ENCODE assay signal across 20 mouse cellular contexts in genomic region chr4:102603968-102604367, GRCm38 (mm10).
DNase-seq lines count a peak whose midpoint lies in the region; ATAC-seq and TF ChIP-seq lines count a peak whose summit lies in the region.
"Had no signal": no experiment of that assay in that cellular context is flagged by ENCODE, and none has a peak within 500 bp of the region (broad histone marks: within the 10 kb centered on the region; RNA-seq: fewer than 3 reads in every experiment).

No protein-coding gene starts in this region.

- H3K27ac ChIP-seq in stomach, embryonic 16.5 days (ENCODE audit: low read length) = no peak overlapping the region
- H3K27ac ChIP-seq in stomach, postnatal 0 days (replicated peaks) = no peak overlapping the region
- H3K27ac ChIP-seq in kidney, embryonic 15.5 days = peak overlapping the region; percentile 82; the same call in 1 of the 2 replicates
- H3K27ac ChIP-seq: forebrain, embryonic 15.5 days; heart, embryonic 13.5 days; limb, embryonic 12.5 days; liver, embryonic 13.5 days; midbrain, embryonic 10.5 days had no signal

- H3K4me1 ChIP-seq in stomach, embryonic 16.5 days (ENCODE audit: control insufficient read depth, insufficient read depth, low read length) = no peaks in the 10 kb centered on the region
- H3K4me1 ChIP-seq in stomach, postnatal 0 days (replicated peaks; ENCODE audit: control insufficient read depth, insufficient read depth) = no peaks in the 10 kb centered on the region
- no peaks in the 10 kb centered on the region for H3K4me1 ChIP-seq in kidney, embryonic 15.5 days
- H3K4me1 ChIP-seq: forebrain, embryonic 15.5 days; heart, embryonic 13.5 days; limb, embryonic 12.5 days; midbrain, embryonic 10.5 days had no signal

- H3K9ac ChIP-seq in stomach, embryonic 16.5 days (ENCODE audit: low read length) = no peak overlapping the region
- H3K9ac ChIP-seq in stomach, postnatal 0 days (ENCODE audit: low read length) = no peak overlapping the region
- no peak overlapping the region for H3K9ac ChIP-seq in kidney, embryonic 15.5 days
- H3K9ac ChIP-seq: forebrain, embryonic 15.5 days; heart, embryonic 13.5 days; limb, embryonic 12.5 days; liver, embryonic 13.5 days had no signal

- peak; percentile 25 for DNase-seq in kidney, adult 11 months
- no peak for DNase-seq in kidney, adult 18-20 months
- DNase-seq in stomach, postnatal 0 days (ENCODE audit: low spot score) = no peak
- DNase-seq in kidney, postnatal 4 days = peak; percentile 19 to 40
- DNase-seq in right cerebral cortex, postnatal 36 days (ENCODE audit: low spot score in 2 of 2) = no peak
- DNase-seq: adrenal gland, adult 2 months; cerebellum, postnatal 10 days; heart, postnatal 4 days; liver, embryonic 13.5 days; retina, postnatal 1 day; right cerebral cortex, postnatal 4 days; thymus, postnatal 14 days had no signal

- H3K9me3 ChIP-seq in stomach, embryonic 16.5 days (replicated peaks; ENCODE audit: control insufficient read depth, low read length) = no peaks in the 10 kb centered on the region
- no peaks in the 10 kb centered on the region for H3K9me3 ChIP-seq in stomach, postnatal 0 days (ENCODE audit: control insufficient read depth, low read length)
- no peaks in the 10 kb centered on the region for H3K9me3 ChIP-seq in kidney, embryonic 15.5 days (replicated peaks)
- H3K9me3 ChIP-seq: forebrain, embryonic 15.5 days; heart, embryonic 13.5 days; limb, embryonic 12.5 days; liver, embryonic 13.5 days; midbrain, embryonic 10.5 days had no signal

- 43% methylated on average over 3 of the region's 3 CpGs for WGBS in stomach, embryonic 16.5 days
- WGBS in stomach, postnatal 0 days = 40% methylated on average over 3 of the region's 3 CpGs
- 35% methylated on average over 3 of the region's 3 CpGs for WGBS in kidney, embryonic 15.5 days

- no peak for TF ChIP-seq CTCF in stomach, postnatal 0 days (IDR thresholded peaks at IDR 0.05; ENCODE audit: low read depth)

- TF ChIP-seq EP300 in stomach, postnatal 0 days (optimal IDR thresholded peaks at IDR 0.05) = no peak

- H3K36me3 ChIP-seq in stomach, embryonic 16.5 days (ENCODE audit: control insufficient read depth, insufficient read depth, low read length) = no peaks in the 10 kb centered on the region
- peaks cover 10% of the 10 kb centered on the region for H3K36me3 ChIP-seq in stomach, postnatal 0 days (ENCODE audit: control insufficient read depth, insufficient read depth, low read length)
- peaks cover 28% of the 10 kb centered on the region for H3K36me3 ChIP-seq in kidney, embryonic 15.5 days

- no peak overlapping the region for H3K4me3 ChIP-seq in stomach, embryonic 16.5 days (replicated peaks; ENCODE audit: low read length)
- no peak overlapping the region for H3K4me3 ChIP-seq in stomach, postnatal 0 days (ENCODE audit: low read depth, low read length)
- no peak overlapping the region for H3K4me3 ChIP-seq in kidney, embryonic 15.5 days (replicated peaks)
- H3K4me3 ChIP-seq: forebrain, embryonic 15.5 days; heart, embryonic 13.5 days; limb, embryonic 12.5 days; liver, embryonic 13.5 days; midbrain, embryonic 10.5 days had no signal

- 0 out of 2 replicates have a peak, but pooled peaks have one; percentile 40 for ATAC-seq in stomach, embryonic 16.5 days (ENCODE audit: insufficient read depth, low FRiP score)
- ATAC-seq in stomach, postnatal 0 days (ENCODE audit: low FRiP score, low TSS enrichment) = no peak
- peak; percentile 86; the same call in 1 of the 2 replicates for ATAC-seq in kidney, embryonic 15.5 days (replicated peaks; ENCODE audit: low FRiP score)
- ATAC-seq: forebrain, embryonic 15.5 days; hindbrain, embryonic 16.5 days; intestine, postnatal 0 days had no signal

- no peaks in the 10 kb centered on the region for H3K27me3 ChIP-seq in stomach, embryonic 16.5 days (ENCODE audit: control insufficient read depth, insufficient read depth, low read length)
- no peaks in the 10 kb centered on the region for H3K27me3 ChIP-seq in stomach, postnatal 0 days (ENCODE audit: control insufficient read depth, insufficient read depth, low read length)
- no peaks in the 10 kb centered on the region for H3K27me3 ChIP-seq in kidney, embryonic 15.5 days
- H3K27me3 ChIP-seq: forebrain, embryonic 15.5 days; heart, embryonic 13.5 days; limb, embryonic 12.5 days; liver, embryonic 13.5 days had no signal

- H3K4me2 ChIP-seq in stomach, embryonic 16.5 days (ENCODE audit: low read depth, low read length) = no peak overlapping the region
- H3K4me2 ChIP-seq in stomach, postnatal 0 days (replicated peaks; ENCODE audit: low read depth) = no peak overlapping the region
- no peak overlapping the region for H3K4me2 ChIP-seq in kidney, embryonic 15.5 days
- H3K4me2 ChIP-seq: forebrain, embryonic 15.5 days; heart, embryonic 13.5 days; limb, embryonic 12.5 days; liver, embryonic 13.5 days had no signal

Comparison
In these comparisons a context has a peak if more than half of its experiments do, and no peak if none do; other contexts are left out.
1. DNase-seq: peak in kidney, adult 11 months (single experiment) and kidney, postnatal 4 days (2 of 2); none in kidney, adult 18-20 months (single experiment), stomach, postnatal 0 days (single experiment) and right cerebral cortex, postnatal 36 days (0 of 2).